Mouse (Mus musculus) ES-Bruce4 (cell line): ENCODE data around the gene Cd300c.

Source experiments
- CTCF ChIP-seq: IDR thresholded peaks from one replicate; pipeline ENCODE4 v1.8.1; 2011; ENCODE audit warnings: low read depth, low read length
- EP300 ChIP-seq: IDR thresholded peaks from 2 replicates; pipeline ENCODE4 v1.6.1; 2011; ENCODE audit warnings: low read depth, low read length; ENCODE audit not compliant: insufficient read depth
- POLR2A ChIP-seq: IDR thresholded peaks from one replicate; pipeline ENCODE4 v1.8.1; 2011; ENCODE audit warnings: low read length; ENCODE audit not compliant: insufficient read depth

- TF ChIP-seq CTCF (no peak), POLR2A (no peak), EP300 (no peak)
Measured at GRCm38 (mm10) chr11:114907567-114907966, 61.4 kb downstream of the Cd300c start.
